Mouse (Mus musculus) CH12.LX (cell line): ENCODE results near the gene Cers4. TPM values are rescaled to one million over a fixed set of nuclear protein-coding genes. Genes with fewer than 3 reads are reported as not detected.

Experiments used
- DNase-seq: peaks from one replicate; pipeline ENCODE4 v3.0.0-alpha.2; 2013; ENCODE audit errors: extremely low read depth
- H3K27ac ChIP-seq: 2 replicates; pipeline ENCODE4 v1.5.1; 2012; ENCODE audit warnings: low read depth, mild to moderate bottlenecking, control low read depth, moderate library complexity; ENCODE audit not compliant: insufficient read depth
- H3K27me3 ChIP-seq: replicated peaks from 2 replicates; pipeline ENCODE3; 2012; ENCODE audit warnings: inconsistent platforms
- H3K36me3 ChIP-seq, 2 experiments: replicated peaks in 1 of 2; 2 replicates each; pipeline versions ENCODE3 to v1.6.1; 2012; ENCODE audit warnings: inconsistent platforms in 1 of 2, low read length in 1 of 2, mild to moderate bottlenecking in 1 of 2, mixed read lengths in 1 of 2, moderate library complexity in 1 of 2; ENCODE audit not compliant: control insufficient read depth in 1 of 2, insufficient read depth in 1 of 2
- H3K4me1 ChIP-seq, 2 experiments: 2 replicates each; pipeline ENCODE4 v1.6.1; 2012; ENCODE audit warnings: inconsistent platforms in 1 of 2, moderate library complexity in 1 of 2; ENCODE audit not compliant: insufficient read depth in 2 of 2, control insufficient read depth in 1 of 2
- H3K4me2 ChIP-seq: 2 replicates; pipeline ENCODE4 v1.6.1; 2012; ENCODE audit warnings: low read depth, mild to moderate bottlenecking, control low read depth; ENCODE audit not compliant: poor library complexity, insufficient read depth, severe bottlenecking
- H3K4me3 ChIP-seq, 3 experiments: fragments of 150-350 bp in 1 of 3; sonication (generic) in 1 of 3; replicated peaks in 1 of 3; 2 replicates each; pipeline versions ENCODE3 to v1.5.1; 2011 to 2012; ENCODE audit warnings: low read depth in 2 of 3, low read length in 2 of 3, mild to moderate bottlenecking in 2 of 3, moderate library complexity in 2 of 3, control low read depth in 1 of 3, improper control_type of control experiment in 1 of 3, inconsistent platforms in 1 of 3, mixed read lengths in 1 of 3; ENCODE audit not compliant: poor library complexity in 1 of 3
- H3K79me2 ChIP-seq: replicated peaks from 2 replicates; pipeline ENCODE4 v1.6.1; 2012; ENCODE audit warnings: mild to moderate bottlenecking, moderate library complexity; ENCODE audit not compliant: control insufficient read depth, poor library complexity, insufficient read depth, severe bottlenecking; ENCODE audit errors: extremely low read depth
- H3K9ac ChIP-seq: 2 replicates; pipeline ENCODE4 v1.6.1; 2012; ENCODE audit warnings: low read depth, mild to moderate bottlenecking, control low read depth, moderate library complexity; ENCODE audit not compliant: insufficient read depth
- H3K9me3 ChIP-seq: replicated peaks from 2 replicates; pipeline ENCODE3; 2012; ENCODE audit warnings: low read length, inconsistent platforms, mixed read lengths
- BHLHE40 ChIP-seq: IDR thresholded peaks from 2 replicates; pipeline ENCODE4 v1.6.1; 2011; ENCODE audit warnings: mild to moderate bottlenecking, low read depth, low read length, improper control_type of control experiment
- CHD2 ChIP-seq: IDR thresholded peaks from 2 replicates; pipeline ENCODE4 v1.6.1; 2011; ENCODE audit warnings: low read length, improper control_type of control experiment
- ELF1 ChIP-seq: IDR thresholded peaks from 2 replicates; pipeline ENCODE4 v1.6.1; 2014; ENCODE audit warnings: low read depth, mild to moderate bottlenecking, inconsistent platforms, low read length, improper control_type of control experiment
- IRF4 ChIP-seq: IDR thresholded peaks from 2 replicates; pipeline ENCODE4 v1.6.1; 2014; ENCODE audit warnings: low read depth, mild to moderate bottlenecking, inconsistent platforms, low read length, improper control_type of control experiment
- JUN ChIP-seq: IDR thresholded peaks from 2 replicates; pipeline ENCODE4 v1.6.1; 2011; ENCODE audit warnings: low read depth, mild to moderate bottlenecking, low read length, improper control_type of control experiment, moderate library complexity; ENCODE audit not compliant: insufficient read depth
- MAFK ChIP-seq: IDR thresholded peaks from 2 replicates; pipeline ENCODE4 v1.6.1; 2011; ENCODE audit warnings: low read length, improper control_type of control experiment; ENCODE audit not compliant: insufficient replicate concordance
- MAZ ChIP-seq: IDR thresholded peaks from 2 replicates; pipeline ENCODE4 v1.6.1; 2012; ENCODE audit warnings: low read depth, mild to moderate bottlenecking, inconsistent platforms, low read length, improper control_type of control experiment, moderate library complexity
- MEF2A ChIP-seq: IDR thresholded peaks from 2 replicates; pipeline ENCODE4 v1.6.1; 2014; ENCODE audit warnings: low read depth, mild to moderate bottlenecking, inconsistent platforms, low read length, improper control_type of control experiment, borderline replicate concordance
- MXI1 ChIP-seq: IDR thresholded peaks from 2 replicates; pipeline ENCODE4 v1.6.1; 2011; ENCODE audit warnings: mild to moderate bottlenecking, low read depth, low read length, improper control_type of control experiment
- MYC ChIP-seq: IDR thresholded peaks from 2 replicates; pipeline ENCODE4 v1.6.1; 2011; ENCODE audit warnings: low read depth, mild to moderate bottlenecking, improper control_type of control experiment, low read length
- NELFE ChIP-seq: IDR thresholded peaks from 2 replicates; pipeline ENCODE4 v1.6.1; 2011; ENCODE audit warnings: low read depth, low read length, improper control_type of control experiment
- NRF1 ChIP-seq: IDR thresholded peaks from 2 replicates; pipeline ENCODE4 v1.6.1; 2014; ENCODE audit warnings: low read depth, mild to moderate bottlenecking, inconsistent platforms, low read length, improper control_type of control experiment, moderate library complexity
- POLR2A ChIP-seq: IDR thresholded peaks from 2 replicates; pipeline ENCODE4 v1.6.1; 2011; ENCODE audit warnings: low read depth, mild to moderate bottlenecking, improper control_type of control experiment, low read length
- POLR2AphosphoS2 ChIP-seq: IDR thresholded peaks from 2 replicates; pipeline ENCODE4 v1.6.1; 2011; ENCODE audit warnings: low read depth, low read length, improper control_type of control experiment
- SIN3A ChIP-seq: IDR thresholded peaks from 2 replicates; pipeline ENCODE4 v1.6.1; 2012; ENCODE audit warnings: low read length, improper control_type of control experiment, inconsistent platforms
- SMC3 ChIP-seq: IDR thresholded peaks from 2 replicates; pipeline ENCODE4 v1.6.1; 2011; ENCODE audit warnings: low read depth, low read length, improper control_type of control experiment
- TBP ChIP-seq: conservative IDR thresholded peaks from 2 replicates; pipeline ENCODE4 v1.6.1; 2011; ENCODE audit warnings: low read depth, low read length, improper control_type of control experiment
- TCF12 ChIP-seq: IDR thresholded peaks from 2 replicates; pipeline ENCODE4 v1.6.1; 2014; ENCODE audit warnings: low read depth, mild to moderate bottlenecking, inconsistent platforms, low read length, improper control_type of control experiment
- ZMIZ1 ChIP-seq: IDR thresholded peaks from 2 replicates; pipeline ENCODE4 v1.6.1; 2012; ENCODE audit warnings: low read depth, mild to moderate bottlenecking, inconsistent platforms, low read length, improper control_type of control experiment
- ZNF384 ChIP-seq: IDR thresholded peaks from 2 replicates; pipeline ENCODE4 v1.6.1; 2012; ENCODE audit warnings: low read depth, low read length, improper control_type of control experiment, inconsistent platforms
- dilution Hi-C: fragments of 300-500 bp; cut with MboI; formaldehyde crosslinking; loops from 2 replicates; pipeline ENCODE4 v1.14.3; 2020; ENCODE audit warnings: low sequenced_read_pairs; ENCODE audit not compliant: extremely low pct_unique_long_range_greater_than_20kb, extremely low pct_ligation_motif_present
- in situ Hi-C: fragments of 300-500 bp; cut with MboI; formaldehyde crosslinking; loops from 3 replicates; pipeline ENCODE4 v1.14.3; 2019; ENCODE audit warnings: low sequenced_read_pairs, low pct_ligation_motif_present, low pct_unique_long_range_greater_than_20kb, mixed read lengths
- polyA plus RNA-seq: library from polyadenylated mRNA; unstranded; fragments of >175 nt; gene quantifications from 2 replicates; pipeline ENCODE4 v1.2.1, GENCODE M21; 2012; ENCODE audit warnings: low read depth; ENCODE audit not compliant: insufficient read length
- total RNA-seq, 2 experiments: library from RNA; depleted of rRNA; stranded (reverse); fragments of 300-350 nt in 1 of 2; fragments of >200 nt in 1 of 2; gene quantifications; 2 replicates each; pipeline ENCODE4 v1.2.3; 2012 to 2014

Cers4 gene
- total RNA-seq (2012; rRNA removed), result 8.6 and 13.3 TPM in 2 replicates
- total RNA-seq (2014; rRNA removed), result 11.9 and 15.3 TPM in 2 replicates
- 9.9 and 11.4 TPM in 2 replicates for polyA plus RNA-seq

- peak within 1 kb of the TSS; percentile 64 for H3K4me2 ChIP-seq
- peak; percentile 84 for TF ChIP-seq POLR2A
- no peak for TF ChIP-seq BHLHE40
- TF ChIP-seq MAFK, result no peak
- TF ChIP-seq NRF1, result peak; percentile 21; the same call in 1 of the 2 replicates
- peak; percentile 66; the same call in 1 of the 2 replicates for TF ChIP-seq ZMIZ1
- TF ChIP-seq CHD2, result no peak
- peak; percentile 88 for TF ChIP-seq NELFE
- TF ChIP-seq MXI1, result no peak; the same call in 1 of the 2 replicates
- TF ChIP-seq TCF12, result peak; percentile 66; the same call in 1 of the 2 replicates
- TF ChIP-seq MAZ, result peak; percentile 88
- no peak for TF ChIP-seq ZNF384
- peak; percentile 57; the same call in 1 of the 2 replicates for TF ChIP-seq TBP
- no peak for TF ChIP-seq MYC
- TF ChIP-seq POLR2AphosphoS2, result peak; percentile 59; the same call in 1 of the 2 replicates
- 0 out of 2 replicates have a peak, but pooled peaks have one; percentile 37 for TF ChIP-seq ELF1
- peak; percentile 46 for TF ChIP-seq IRF4
- TF ChIP-seq SIN3A, result peak; percentile 53
- 0 out of 2 replicates have a peak, but pooled peaks have one; percentile 9 for TF ChIP-seq MEF2A
- TF ChIP-seq JUN, result no peak
- TF ChIP-seq SMC3, result no peak
- peaks cover 0 to 5% of the 10 kb centered on the region in 2 experiments for H3K36me3 ChIP-seq
- no peaks in the 10 kb centered on the region for H3K27me3 ChIP-seq
- H3K79me2 ChIP-seq, result no peaks in the 10 kb centered on the region
- in situ Hi-C loops, result no loop called here
- peak within 1 kb of the TSS; percentile 52 for H3K9ac ChIP-seq
- peaks cover 3 to 16% of the 10 kb centered on the region in 2 experiments; a peak in 3 of 4 replicates for H3K4me1 ChIP-seq
- peak; percentile 90 for DNase-seq
- H3K27ac ChIP-seq, result no peak within 1 kb of the TSS
- H3K4me3 ChIP-seq, result peak within 1 kb of the TSS; percentile 67 to 73 (median 70)
- dilution Hi-C loops, result no loop called here
- H3K9me3 ChIP-seq, result no peaks in the 10 kb centered on the region
These were observed at the start of gene Cers4 for GRCm38 (mm10) chr8:4492851-4493685. Gene Cers4, plus strand, starts transcription at chr8:4493026.
